Mouse (Mus musculus) liver, embryonic 11.5 days (tissue): ENCODE measurements around the gene Tdrd6. TPM values are rescaled to one million over a fixed set of nuclear protein-coding genes. Genes with fewer than 3 reads are reported as not detected.

Source experiments
- ATAC-seq: fragments of 200-750 bp; cut with Nextera tagmentation; replicated peaks from 2 replicates; pipeline ENCODE4 v1.8.0; 2017; ENCODE audit warnings: moderate number of reproducible peaks, mild to moderate bottlenecking, moderate TSS enrichment, moderate library complexity; ENCODE audit not compliant: low FRiP score
- DNase-seq: peaks from one replicate; pipeline ENCODE4 v3.0.0-alpha.2; 2017; ENCODE audit warnings: low spot score
- H3K27ac ChIP-seq: fragments of 300-500 bp; sonication (generic); 2 replicates; pipeline ENCODE4 v1.5.1; 2014; ENCODE audit warnings: mild to moderate bottlenecking, low read depth, low read length, control low read depth
- H3K27me3 ChIP-seq: fragments of 300-500 bp; sonication (generic); replicated peaks from 2 replicates; pipeline ENCODE4 v1.6.1; 2014; ENCODE audit warnings: low read length, mixed read lengths; ENCODE audit not compliant: control insufficient read depth, insufficient read depth
- H3K36me3 ChIP-seq: fragments of 300-500 bp; sonication (generic); 2 replicates; pipeline ENCODE4 v1.6.1; 2014; ENCODE audit warnings: mild to moderate bottlenecking, low read length, moderate library complexity, mixed read lengths; ENCODE audit not compliant: control insufficient read depth, insufficient read depth
- H3K4me1 ChIP-seq: fragments of 300-500 bp; sonication (generic); replicated peaks from 2 replicates; pipeline ENCODE4 v1.6.1; 2014; ENCODE audit warnings: low read length, mixed read lengths; ENCODE audit not compliant: control insufficient read depth, insufficient read depth
- H3K4me2 ChIP-seq: fragments of 300-500 bp; sonication (generic); 2 replicates; pipeline ENCODE4 v1.6.1; 2014; ENCODE audit warnings: mild to moderate bottlenecking, control low read depth, moderate library complexity
- H3K4me3 ChIP-seq: fragments of 300-500 bp; sonication (generic); 2 replicates; pipeline ENCODE4 v1.5.1; 2014; ENCODE audit warnings: low read depth, low read length, control low read depth
- H3K9ac ChIP-seq: fragments of 300-500 bp; sonication (generic); 2 replicates; pipeline ENCODE4 v1.6.1; 2014; ENCODE audit warnings: low read depth, low read length, control low read depth
- H3K9me3 ChIP-seq: fragments of 300-500 bp; sonication (generic); 2 replicates; pipeline ENCODE4 v1.6.1; 2016; ENCODE audit warnings: low read length, inconsistent platforms, mixed read lengths; ENCODE audit not compliant: control insufficient read depth
- WGBS: fragments of 180-500 bp; shearing (Covaris S2); extraction: QIAGEN DNeasy Blood & Tissue Kit; methylation state at CpG from one replicate; pipeline ENCODE4 v1.1.7; 2014; 5-methylcytosine and 5-hydroxymethylcytosine counted together
- polyA plus RNA-seq: library from polyadenylated mRNA; unstranded; fragments of >200 nt; fragmentation: Nextera tagmentation; extraction: Ambion mirVana; gene quantifications from 2 replicates; pipeline ENCODE4 v1.2.1, GENCODE M21; 2014

The Tdrd6 gene
- polyA plus RNA-seq, 1 experiment from 2014 or later: 0.15 TPM

- H3K36me3 ChIP-seq: no peaks in the 10 kb centered on the region
- no peak overlapping the region for H3K27ac ChIP-seq
- no peak for DNase-seq
- WGBS: 34% methylated on average over 3 of the region's 3 CpGs
- ATAC-seq: no peak
- H3K9me3 ChIP-seq: no peaks in the 10 kb centered on the region
- H3K4me2 ChIP-seq: no peak overlapping the region
- H3K4me3 ChIP-seq: no peak overlapping the region
- H3K27me3 ChIP-seq: no peaks in the 10 kb centered on the region
- peaks cover 1% of the 10 kb centered on the region; the same call in 1 of the 2 replicates for H3K4me1 ChIP-seq
- no peak overlapping the region for H3K9ac ChIP-seq
These were observed 56.5 kb downstream of the Tdrd6 start for GRCm38 (mm10) chr17:43573624-43574073.

DNA sequence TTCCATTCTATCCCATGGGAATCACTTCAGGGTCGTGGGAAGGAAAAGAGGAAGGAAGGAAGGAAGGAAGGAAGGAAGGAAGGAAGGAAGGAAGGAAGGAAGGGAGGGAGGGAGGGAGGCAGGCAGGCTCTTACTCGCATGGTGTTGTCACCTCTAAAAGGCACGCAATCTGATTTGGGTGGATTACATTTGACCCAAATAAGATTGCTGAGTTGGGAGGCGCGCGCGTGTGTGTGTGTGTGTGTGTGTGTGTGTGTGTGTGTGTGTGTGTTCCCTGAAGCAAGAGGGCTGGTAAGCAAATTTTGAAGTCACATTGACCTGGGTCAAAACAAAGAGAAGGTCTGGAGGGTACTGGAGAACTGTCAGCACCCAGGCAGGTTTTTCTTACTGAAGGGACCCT, 60.8 kb downstream of the Tdrd6 start:
- Histone ChIP-seq H3K36me3 (no peaks in the 10 kb centered on the region), H3K9me3 (no peaks in the 10 kb centered on the region), H3K9ac (no peak overlapping the region), H3K27ac (no peak overlapping the region), H3K4me2 (no peak overlapping the region), H3K4me1 (peaks cover 3% of the 10 kb centered on the region; the same call in 1 of the 2 replicates), H3K27me3 (no peaks in the 10 kb centered on the region), H3K4me3 (no peak overlapping the region)
- WGBS: 57% methylated on average over 7 of the region's 7 CpGs
- DNase-seq: no peak
- ATAC-seq: no peak

GRCm38 (mm10) chr17:43567992-43568888, 61.9 kb downstream of the Tdrd6 start, which contains the start of gene Pla2g7:
Pla2g7 (plus strand) TSS chr17:43568098.
- DNase-seq (peak; percentile 61), ATAC-seq (peak; percentile 10; the same call in 1 of the 2 replicates)
- Histone ChIP-seq H3K4me2 (peak within 1 kb of the TSS; percentile 75), H3K4me3 (peak within 1 kb of the TSS; percentile 45), H3K36me3 (no peaks in the 10 kb centered on the region), H3K9me3 (no peaks in the 10 kb centered on the region), H3K27ac (no peak within 1 kb of the TSS), H3K9ac (peak within 1 kb of the TSS; percentile 5; the same call in 1 of the 2 replicates), H3K27me3 (no peaks in the 10 kb centered on the region), H3K4me1 (peaks cover 3% of the 10 kb centered on the region; the same call in 1 of the 2 replicates)
- 2% methylated on average over 34 of the region's 34 CpGs for WGBS

GRCm38 (mm10) chr17:43567593-43567991, 62.5 kb downstream of the Tdrd6 start:
- H3K27ac ChIP-seq: no peak overlapping the region
- peak overlapping the region; percentile 45 for H3K4me3 ChIP-seq
- 0 out of 2 replicates have a peak, but pooled peaks have one; percentile 20 for ATAC-seq

More at GRCm38 (mm10) chr17:43567593-43567991, 62.5 kb downstream of the Tdrd6 start:
- Histone ChIP-seq H3K27me3 (no peaks in the 10 kb centered on the region), H3K36me3 (no peaks in the 10 kb centered on the region), H3K4me1 (peaks cover 3% of the 10 kb centered on the region; the same call in 1 of the 2 replicates), H3K9ac (no peak overlapping the region), H3K9me3 (no peaks in the 10 kb centered on the region), H3K4me2 (peak overlapping the region; percentile 75)
- no peak for DNase-seq
- 16% methylated on average over 12 of the region's 12 CpGs for WGBS

Other genes with a start within 250 kb of the Tdrd6 start
- not detected in 2 replicates for gene Mep1a, start 127.5 kb downstream of the Tdrd6 start, polyA plus RNA-seq
- gene Ankrd66, start 86.7 kb downstream of the Tdrd6 start, polyA plus RNA-seq: 0.14 TPM in 1 of 2 replicates, not detected in the other
- 3.1 and 3.7 TPM in 2 replicates for gene Pla2g7, start 62.2 kb downstream of the Tdrd6 start, polyA plus RNA-seq
- 4.4 and 6.0 TPM in 2 replicates for gene Slc25a27, start 36.9 kb upstream of the Tdrd6 start, polyA plus RNA-seq
- 4.1 and 4.2 TPM in 2 replicates for gene Cyp39a1, start 37.1 kb upstream of the Tdrd6 start, polyA plus RNA-seq
- gene Rcan2, start 171.1 kb upstream of the Tdrd6 start, polyA plus RNA-seq: 2.8 and 3.4 TPM in 2 replicates